Mouse (Mus musculus) midbrain, embryonic 16.5 days (tissue): ENCODE data around the gene Syt1. TPM values are rescaled to one million over a fixed set of nuclear protein-coding genes. Genes with fewer than 3 reads are reported as not detected.

Experiments used
- ATAC-seq: fragments of 200-750 bp; cut with Nextera tagmentation; 2 replicates; pipeline ENCODE4 v1.8.0; 2017; ENCODE audit warnings: moderate TSS enrichment
- H3K27ac ChIP-seq: fragments of 300-500 bp; sonication (generic); 2 replicates; pipeline ENCODE4 v1.5.1; 2014; ENCODE audit warnings: mild to moderate bottlenecking, low read length, mixed read lengths
- H3K27me3 ChIP-seq: fragments of 300-500 bp; sonication (generic); 2 replicates; pipeline ENCODE4 v1.6.1; 2014; ENCODE audit warnings: low read depth, low read length, mixed read lengths; ENCODE audit not compliant: control insufficient read depth, insufficient read depth
- H3K36me3 ChIP-seq: fragments of 300-500 bp; sonication (generic); 2 replicates; pipeline ENCODE4 v1.6.1; 2014; ENCODE audit warnings: mild to moderate bottlenecking, low read length, moderate library complexity, mixed read lengths; ENCODE audit not compliant: control insufficient read depth, insufficient read depth
- H3K4me1 ChIP-seq: fragments of 300-500 bp; sonication (generic); 2 replicates; pipeline ENCODE4 v1.6.1; 2014; ENCODE audit warnings: mild to moderate bottlenecking, low read length, mixed read lengths; ENCODE audit not compliant: control insufficient read depth, insufficient read depth
- H3K4me2 ChIP-seq: fragments of 300-500 bp; sonication (generic); 2 replicates; pipeline ENCODE4 v1.6.1; 2014; ENCODE audit warnings: mild to moderate bottlenecking, low read length, mixed read lengths
- H3K4me3 ChIP-seq: fragments of 300-500 bp; sonication (generic); 2 replicates; pipeline ENCODE4 v1.5.1; 2014; ENCODE audit warnings: low read depth, mild to moderate bottlenecking, low read length, moderate library complexity, mixed read lengths
- H3K9ac ChIP-seq: fragments of 300-500 bp; sonication (generic); 2 replicates; pipeline ENCODE4 v1.6.1; 2014; ENCODE audit warnings: low read depth, low read length, mixed read lengths
- H3K9me3 ChIP-seq: fragments of 300-500 bp; sonication (generic); replicated peaks from 2 replicates; pipeline ENCODE4 v1.6.1; 2014; ENCODE audit warnings: mild to moderate bottlenecking, low read length, mixed read lengths; ENCODE audit not compliant: control insufficient read depth, poor library complexity, severe bottlenecking
- WGBS: fragments of 180-500 bp; shearing (Covaris S2); extraction: QIAGEN DNeasy Blood & Tissue Kit; methylation state at CpG from one replicate; pipeline ENCODE4 v1.1.7; 2014; 5-methylcytosine and 5-hydroxymethylcytosine counted together
- polyA plus RNA-seq: library from polyadenylated mRNA; unstranded; fragments of >200 nt; fragmentation: Nextera tagmentation; extraction: Ambion mirVana; gene quantifications from 2 replicates; pipeline ENCODE4 v1.2.1, GENCODE M21; 2015

The Syt1 gene
- polyA plus RNA-seq, 1 experiment from 2014 or later = 146 TPM

DNA sequence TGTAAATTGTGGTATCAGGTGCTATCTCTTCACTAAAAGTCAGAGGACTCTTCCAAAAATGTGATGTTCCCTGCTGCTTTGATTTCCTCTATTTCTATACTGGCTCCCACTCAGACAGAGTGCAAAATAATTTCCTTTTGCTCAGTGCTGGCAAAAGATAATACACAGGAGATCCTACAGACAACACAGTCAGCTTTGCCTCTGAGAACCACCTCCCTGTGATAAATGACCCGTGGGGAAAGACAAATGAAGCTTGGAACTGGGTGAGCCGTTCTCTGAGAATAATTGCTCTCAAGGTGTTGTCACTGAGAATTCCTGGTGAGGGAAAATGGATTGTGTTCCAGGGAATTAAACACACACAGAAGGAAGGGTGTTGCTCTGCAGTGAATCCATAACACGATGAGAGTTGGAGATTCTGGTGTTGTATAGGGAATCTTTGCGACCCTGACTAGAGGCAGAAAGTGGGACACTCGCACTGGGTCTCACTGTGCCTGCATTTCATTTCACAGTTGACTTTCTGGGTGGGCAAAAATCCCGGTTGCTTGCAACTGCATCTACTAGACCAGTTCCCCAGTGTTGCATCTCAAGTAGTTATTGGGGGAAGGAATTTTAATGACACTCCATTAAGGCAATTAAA lies 540.3 kb downstream of the Syt1 start:
- 33% methylated on average over 6 of the region's 6 CpGs for WGBS
- no peak overlapping the region for H3K4me3 ChIP-seq
- no peak overlapping the region for H3K4me2 ChIP-seq
- peaks cover 4% of the 10 kb centered on the region; the same call in 1 of the 2 replicates for H3K9me3 ChIP-seq
- ATAC-seq = no peak
- H3K9ac ChIP-seq = no peak overlapping the region
- H3K36me3 ChIP-seq = no peaks in the 10 kb centered on the region
- no peak overlapping the region for H3K27ac ChIP-seq
- H3K4me1 ChIP-seq = no peaks in the 10 kb centered on the region
- H3K27me3 ChIP-seq = no peaks in the 10 kb centered on the region

DNA sequence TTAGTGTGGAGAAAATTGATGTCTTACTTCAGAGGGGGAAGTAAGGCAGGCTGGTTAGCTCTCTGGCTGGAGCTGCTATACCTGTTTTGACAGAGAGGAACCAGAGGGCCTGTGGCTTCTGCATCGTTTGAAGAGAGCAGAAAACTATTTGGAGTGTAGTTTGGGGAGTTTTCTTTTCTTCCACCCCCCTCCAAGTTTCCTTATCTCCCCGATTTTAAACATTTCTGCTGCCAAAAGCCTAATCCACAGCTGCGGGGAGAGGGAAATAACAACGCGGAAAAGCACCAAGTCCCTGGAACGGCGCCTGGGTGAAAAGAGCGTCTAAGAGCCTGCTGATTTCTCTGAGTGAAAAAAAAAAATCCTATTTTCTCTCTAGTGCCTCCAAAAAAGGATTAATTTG lies 544.2 kb downstream of the Syt1 start:
- H3K27ac ChIP-seq = no peak overlapping the region

DNA sequence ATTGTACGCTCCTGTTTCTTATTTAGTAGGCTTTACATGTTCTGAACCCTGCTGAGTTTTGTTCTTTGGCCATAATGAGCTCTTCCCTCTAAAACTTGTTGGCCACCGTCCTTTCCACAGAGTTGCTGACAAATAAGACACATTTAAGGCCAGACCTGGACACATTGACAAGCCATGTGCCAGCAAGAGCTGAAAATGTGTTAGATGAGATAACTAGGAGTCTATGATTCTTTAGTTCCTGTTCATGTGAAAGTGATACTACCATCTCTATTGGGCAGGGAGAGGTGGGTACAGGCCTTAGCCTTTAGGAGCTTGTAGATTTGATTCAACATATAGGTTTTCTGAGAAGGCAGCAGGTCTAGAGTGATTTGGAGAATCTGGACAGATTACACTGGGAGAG lies 548.9 kb downstream of the Syt1 start:
- H3K9ac ChIP-seq = no peak overlapping the region
- no peaks in the 10 kb centered on the region for H3K9me3 ChIP-seq
- H3K4me2 ChIP-seq = no peak overlapping the region
- WGBS = 60% methylated on average over 2 of the region's 2 CpGs
- H3K27me3 ChIP-seq = no peaks in the 10 kb centered on the region
- no peaks in the 10 kb centered on the region for H3K4me1 ChIP-seq
- H3K4me3 ChIP-seq = no peak overlapping the region
- no peak for ATAC-seq
- H3K27ac ChIP-seq = no peak overlapping the region
- no peaks in the 10 kb centered on the region for H3K36me3 ChIP-seq

More for the DNA sequence above, 544.2 kb downstream of the Syt1 start:
- no peak overlapping the region for H3K4me2 ChIP-seq
- no peak overlapping the region for H3K9ac ChIP-seq
- H3K4me3 ChIP-seq = no peak overlapping the region
- H3K4me1 ChIP-seq = no peaks in the 10 kb centered on the region
- no peak for ATAC-seq
- no peaks in the 10 kb centered on the region for H3K27me3 ChIP-seq
- WGBS = 53% methylated on average over 8 of the region's 8 CpGs
- no peaks in the 10 kb centered on the region for H3K36me3 ChIP-seq
- no peaks in the 10 kb centered on the region for H3K9me3 ChIP-seq

DNA sequence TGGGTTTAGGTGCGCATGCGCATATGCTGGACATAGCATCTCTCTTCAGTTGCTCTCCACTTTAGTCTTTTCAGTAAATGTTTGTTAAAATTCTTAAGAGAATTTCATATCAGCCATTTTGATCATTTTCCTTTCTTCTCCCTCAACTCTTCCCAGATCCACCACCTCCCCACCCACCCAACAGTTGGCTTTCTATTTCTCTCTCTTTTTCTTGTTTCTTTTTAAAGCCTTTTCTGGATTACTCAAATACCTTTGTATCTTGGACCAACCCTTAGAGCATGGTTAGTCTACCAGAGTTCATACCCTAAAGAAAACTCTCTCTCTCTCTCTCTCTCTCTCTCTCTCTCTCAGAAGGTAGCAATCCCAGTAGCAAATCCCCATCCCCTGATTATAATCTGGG lies 553.7 kb downstream of the Syt1 start:
- Histone ChIP-seq H3K4me2 (no peak overlapping the region), H3K4me1 (no peaks in the 10 kb centered on the region), H3K36me3 (no peaks in the 10 kb centered on the region), H3K9me3 (no peaks in the 10 kb centered on the region), H3K9ac (no peak overlapping the region), H3K4me3 (no peak overlapping the region), H3K27ac (no peak overlapping the region), H3K27me3 (no peaks in the 10 kb centered on the region)
- WGBS = 96% methylated on average over 2 of the region's 2 CpGs
- no peak for ATAC-seq

GRCm38 (mm10) chr10:108455883-108456282 lies 554.9 kb downstream of the Syt1 start:
- no peak for ATAC-seq

GRCm38 (mm10) chr10:108455204-108455603 lies 555.6 kb downstream of the Syt1 start:
- no peak for ATAC-seq
- Histone ChIP-seq H3K4me2 (no peak overlapping the region), H3K27ac (no peak overlapping the region), H3K4me3 (no peak overlapping the region), H3K4me1 (no peaks in the 10 kb centered on the region), H3K27me3 (no peaks in the 10 kb centered on the region), H3K9ac (no peak overlapping the region), H3K9me3 (no peaks in the 10 kb centered on the region), H3K36me3 (no peaks in the 10 kb centered on the region)
- WGBS = 79% methylated on average over 10 of the region's 10 CpGs

More at GRCm38 (mm10) chr10:108455883-108456282, 554.9 kb downstream of the Syt1 start:
- whole genome bisulfite sequencing = 77% methylated on average over 2 of the region's 2 CpGs
- H3K4me2 ChIP-seq = no peak overlapping the region
- no peak overlapping the region for H3K27ac ChIP-seq
- no peaks in the 10 kb centered on the region for H3K27me3 ChIP-seq
- no peaks in the 10 kb centered on the region for H3K9me3 ChIP-seq
- no peaks in the 10 kb centered on the region for H3K36me3 ChIP-seq
- H3K4me1 ChIP-seq = no peaks in the 10 kb centered on the region
- no peak overlapping the region for H3K4me3 ChIP-seq
- H3K9ac ChIP-seq = no peak overlapping the region

DNA sequence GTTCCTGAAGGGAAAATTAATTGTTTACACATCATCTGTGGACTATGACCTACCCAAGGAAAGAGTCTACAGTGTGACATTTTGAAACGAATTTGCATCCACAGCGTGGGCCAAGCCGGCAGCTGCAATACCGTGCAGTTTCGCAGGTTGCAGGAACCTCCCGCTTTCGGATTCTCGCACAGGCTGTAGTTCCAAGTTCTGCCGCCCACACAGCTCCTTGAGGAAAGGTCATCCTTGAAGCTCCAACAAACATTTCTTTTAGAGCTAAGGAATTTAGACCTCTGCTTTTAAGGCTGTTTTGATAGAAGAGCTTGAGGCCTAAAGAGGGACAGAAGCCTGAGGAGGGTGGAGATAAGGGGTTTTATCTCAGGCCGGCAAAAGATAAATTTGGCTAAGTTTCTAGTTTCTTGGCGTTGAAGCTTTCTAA lies 556.1 kb downstream of the Syt1 start:
- no peak overlapping the region for H3K4me2 ChIP-seq
- no peaks in the 10 kb centered on the region for H3K9me3 ChIP-seq
- H3K27ac ChIP-seq = no peak overlapping the region
- no peaks in the 10 kb centered on the region for H3K27me3 ChIP-seq
- no peak overlapping the region for H3K9ac ChIP-seq
- no peaks in the 10 kb centered on the region for H3K36me3 ChIP-seq
- ATAC-seq = no peak
- H3K4me1 ChIP-seq = no peaks in the 10 kb centered on the region
- 93% methylated on average over 11 of the region's 11 CpGs for WGBS
- no peak overlapping the region for H3K4me3 ChIP-seq

DNA sequence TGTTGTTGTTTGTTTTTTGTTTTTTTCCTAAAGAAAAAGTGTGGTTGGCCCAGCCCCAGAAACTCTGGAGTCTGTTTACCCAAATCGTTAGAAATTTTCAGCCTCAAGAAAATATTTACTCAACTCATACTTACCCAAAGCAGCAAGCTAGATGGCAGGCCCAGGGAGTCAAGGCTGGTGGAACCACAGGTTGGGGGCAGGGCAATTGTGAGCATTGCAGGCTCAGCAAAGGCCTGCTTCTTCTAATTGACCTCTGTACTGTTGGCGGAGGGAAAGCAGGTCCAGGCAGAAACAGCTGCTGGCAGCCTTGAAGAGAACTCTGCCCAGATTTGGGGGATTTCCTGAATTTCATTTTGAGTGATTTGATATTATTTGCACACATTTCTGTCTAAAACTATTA lies 557.2 kb downstream of the Syt1 start:
- H3K36me3 ChIP-seq = no peaks in the 10 kb centered on the region
- no peak overlapping the region for H3K4me2 ChIP-seq
- 65% methylated on average over 2 of the region's 2 CpGs for WGBS
- no peak overlapping the region for H3K9ac ChIP-seq
- H3K27ac ChIP-seq = no peak overlapping the region
- H3K9me3 ChIP-seq = no peaks in the 10 kb centered on the region
- H3K4me3 ChIP-seq = no peak overlapping the region
- no peaks in the 10 kb centered on the region for H3K4me1 ChIP-seq
- H3K27me3 ChIP-seq = no peaks in the 10 kb centered on the region
- no peak for ATAC-seq

GRCm38 (mm10) chr10:108452421-108452820 lies 558.4 kb downstream of the Syt1 start:
- H3K4me1 ChIP-seq = no peaks in the 10 kb centered on the region
- H3K4me3 ChIP-seq = no peak overlapping the region
- no peaks in the 10 kb centered on the region for H3K9me3 ChIP-seq
- H3K27ac ChIP-seq = no peak overlapping the region
- H3K9ac ChIP-seq = no peak overlapping the region
- no peak overlapping the region for H3K4me2 ChIP-seq
- H3K36me3 ChIP-seq = no peaks in the 10 kb centered on the region
- H3K27me3 ChIP-seq = no peaks in the 10 kb centered on the region
- WGBS = 81% methylated on average over 9 of the region's 9 CpGs
- ATAC-seq = no peak
